Mouse (Mus musculus): Measurements from ENCODE around the gene Aarsd1.

- TF ChIP-seq CTCF (conservative IDR thresholded peaks at IDR 0.05; ENCODE audit: insufficient read depth, insufficient read length, low read depth, low read length) (no peak), POLR2A (IDR thresholded peaks at IDR 0.05; ENCODE audit: low read depth, low read length) (no peak)
Observed at GRCm38 (mm10) chr11:101451536-101451935, 34.1 kb upstream of the Aarsd1 start.
